Mouse (Mus musculus): ENCODE measurements at regions not wholly inside any gene's neighbourhood (a gene's known extent, or its start where the extent isn't known, plus 50 kb on each side); places are given as distances from the start of the nearest gene placed in this dataset.

- 72% methylated on average over 3 of the region's 3 CpGs for WGBS
- Histone ChIP-seq H3K4me1 (replicated peaks; ENCODE audit: control insufficient read depth, insufficient read depth, low read length) (no peaks in the 10 kb centered on the region), H3K9ac (ENCODE audit: low read depth, low read length) (no peak overlapping the region), H3K9me3 (ENCODE audit: control insufficient read depth) (no peaks in the 10 kb centered on the region), H3K36me3 (ENCODE audit: control insufficient read depth, insufficient read depth) (no peaks in the 10 kb centered on the region), H3K4me2 (replicated peaks; ENCODE audit: low read depth) (no peak overlapping the region), H3K4me3 (ENCODE audit: low read depth, low read length) (no peak overlapping the region), H3K27ac (ENCODE audit: low read depth, low read length) (no peak overlapping the region), H3K27me3 (replicated peaks; ENCODE audit: control insufficient read depth, insufficient read depth, low read length) (no peaks in the 10 kb centered on the region)
- TF ChIP-seq CTCF (IDR thresholded peaks at IDR 0.05; ENCODE audit: low read depth): no peak
- ATAC-seq: no peak
Measured at GRCm38 (mm10) chr12:14415543-14416181, 263.8 kb upstream of the Fam84a start.

GRCm38 (mm10) chr12:14411102-14411501, 259.2 kb upstream of the Fam84a start:
- no peak overlapping the region for H3K4me2 ChIP-seq (replicated peaks; ENCODE audit: low read depth)
- H3K9ac ChIP-seq (ENCODE audit: low read depth, low read length): no peak overlapping the region
- TF ChIP-seq CTCF (IDR thresholded peaks at IDR 0.05; ENCODE audit: low read depth): no peak
- H3K9me3 ChIP-seq (ENCODE audit: control insufficient read depth): no peaks in the 10 kb centered on the region
- H3K27ac ChIP-seq (ENCODE audit: low read depth, low read length): no peak overlapping the region
- no peak overlapping the region for H3K4me3 ChIP-seq (ENCODE audit: low read depth, low read length)
- ATAC-seq: no peak
- no peaks in the 10 kb centered on the region for H3K36me3 ChIP-seq (ENCODE audit: control insufficient read depth, insufficient read depth)
- no peaks in the 10 kb centered on the region for H3K4me1 ChIP-seq (replicated peaks; ENCODE audit: control insufficient read depth, insufficient read depth, low read length)
- 81% methylated on average over 1 of the region's 1 CpGs for WGBS
- no peaks in the 10 kb centered on the region for H3K27me3 ChIP-seq (replicated peaks; ENCODE audit: control insufficient read depth, insufficient read depth, low read length)

- Histone ChIP-seq H3K4me1 (replicated peaks; ENCODE audit: control insufficient read depth, insufficient read depth, low read length) (no peaks in the 10 kb centered on the region), H3K27me3 (replicated peaks; ENCODE audit: control insufficient read depth, insufficient read depth, low read length) (no peaks in the 10 kb centered on the region), H3K4me3 (ENCODE audit: low read depth, low read length) (no peak overlapping the region), H3K27ac (ENCODE audit: low read depth, low read length) (no peak overlapping the region), H3K4me2 (replicated peaks; ENCODE audit: low read depth) (no peak overlapping the region), H3K36me3 (ENCODE audit: control insufficient read depth, insufficient read depth) (no peaks in the 10 kb centered on the region), H3K9ac (ENCODE audit: low read depth, low read length) (no peak overlapping the region), H3K9me3 (ENCODE audit: control insufficient read depth) (no peaks in the 10 kb centered on the region)
- WGBS: 68% methylated on average over 1 of the region's 1 CpGs
- no peak for TF ChIP-seq CTCF (IDR thresholded peaks at IDR 0.05; ENCODE audit: low read depth)
- ATAC-seq: no peak
Measured at GRCm38 (mm10) chr12:14405796-14406195, 253.9 kb upstream of the Fam84a start.

GRCm38 (mm10) chr12:14376211-14376610, 224.4 kb upstream of the Fam84a start:
- no peak overlapping the region for H3K9ac ChIP-seq (ENCODE audit: low read depth, low read length)
- no peak overlapping the region for H3K4me3 ChIP-seq (ENCODE audit: low read depth, low read length)
- no peaks in the 10 kb centered on the region for H3K27me3 ChIP-seq (replicated peaks; ENCODE audit: control insufficient read depth, insufficient read depth, low read length)
- no peak for TF ChIP-seq CTCF (IDR thresholded peaks at IDR 0.05; ENCODE audit: low read depth)
- H3K4me1 ChIP-seq (replicated peaks; ENCODE audit: control insufficient read depth, insufficient read depth, low read length): no peaks in the 10 kb centered on the region
- 86% methylated on average over 6 of the region's 6 CpGs for WGBS
- no peak overlapping the region for H3K27ac ChIP-seq (ENCODE audit: low read depth, low read length)
- no peak for ATAC-seq
- no peaks in the 10 kb centered on the region for H3K9me3 ChIP-seq (ENCODE audit: control insufficient read depth)
- no peak overlapping the region for H3K4me2 ChIP-seq (replicated peaks; ENCODE audit: low read depth)
- no peaks in the 10 kb centered on the region for H3K36me3 ChIP-seq (ENCODE audit: control insufficient read depth, insufficient read depth)

- Histone ChIP-seq H3K4me1 (replicated peaks; ENCODE audit: control insufficient read depth, insufficient read depth, low read length) (no peaks in the 10 kb centered on the region), H3K27ac (ENCODE audit: low read depth, low read length) (no peak overlapping the region), H3K4me2 (replicated peaks; ENCODE audit: low read depth) (no peak overlapping the region), H3K27me3 (replicated peaks; ENCODE audit: control insufficient read depth, insufficient read depth, low read length) (no peaks in the 10 kb centered on the region), H3K4me3 (ENCODE audit: low read depth, low read length) (no peak overlapping the region), H3K36me3 (ENCODE audit: control insufficient read depth, insufficient read depth) (no peaks in the 10 kb centered on the region), H3K9ac (ENCODE audit: low read depth, low read length) (no peak overlapping the region), H3K9me3 (ENCODE audit: control insufficient read depth) (no peaks in the 10 kb centered on the region)
- no peak for ATAC-seq
- no peak for TF ChIP-seq CTCF (IDR thresholded peaks at IDR 0.05; ENCODE audit: low read depth)
- WGBS: 44% methylated on average over 5 of the region's 5 CpGs
Measured at GRCm38 (mm10) chr12:14338244-14338799, 186.5 kb upstream of the Fam84a start.

- 78% methylated on average over 3 of the region's 3 CpGs for WGBS
- ATAC-seq: no peak
- TF ChIP-seq CTCF (IDR thresholded peaks at IDR 0.05; ENCODE audit: low read depth): no peak
Measured at GRCm38 (mm10) chr12:14337813-14338212, 186.0 kb upstream of the Fam84a start.

More at GRCm38 (mm10) chr12:14337813-14338212, 186.0 kb upstream of the Fam84a start:
- Histone ChIP-seq H3K27ac (ENCODE audit: low read depth, low read length) (no peak overlapping the region), H3K9ac (ENCODE audit: low read depth, low read length) (no peak overlapping the region), H3K4me3 (ENCODE audit: low read depth, low read length) (no peak overlapping the region), H3K36me3 (ENCODE audit: control insufficient read depth, insufficient read depth) (no peaks in the 10 kb centered on the region), H3K27me3 (replicated peaks; ENCODE audit: control insufficient read depth, insufficient read depth, low read length) (no peaks in the 10 kb centered on the region), H3K4me2 (replicated peaks; ENCODE audit: low read depth) (no peak overlapping the region), H3K4me1 (replicated peaks; ENCODE audit: control insufficient read depth, insufficient read depth, low read length) (no peaks in the 10 kb centered on the region), H3K9me3 (ENCODE audit: control insufficient read depth) (no peaks in the 10 kb centered on the region)
